Mouse (Mus musculus) cortical plate, adult 2 months (tissue): ENCODE measurements at regions not wholly inside any gene's neighbourhood (a gene's known extent, or its start where the extent isn't known, plus 50 kb on each side); places are given as distances from the start of the nearest gene placed in this dataset.

Experiments
- CTCF ChIP-seq: fragments of 200-500 bp; IDR thresholded peaks from 2 replicates; pipeline ENCODE4 v1.5.1; 2011; ENCODE audit warnings: mild to moderate bottlenecking, control low read depth, low read length; ENCODE audit not compliant: insufficient read depth; ENCODE audit errors: extremely low read depth
- POLR2A ChIP-seq: fragments of 200-500 bp; IDR thresholded peaks from 2 replicates; pipeline ENCODE4 v1.6.1; 2011; ENCODE audit warnings: mild to moderate bottlenecking, low read length, control low read depth; ENCODE audit not compliant: insufficient read depth; ENCODE audit errors: extremely low read depth

DNA sequence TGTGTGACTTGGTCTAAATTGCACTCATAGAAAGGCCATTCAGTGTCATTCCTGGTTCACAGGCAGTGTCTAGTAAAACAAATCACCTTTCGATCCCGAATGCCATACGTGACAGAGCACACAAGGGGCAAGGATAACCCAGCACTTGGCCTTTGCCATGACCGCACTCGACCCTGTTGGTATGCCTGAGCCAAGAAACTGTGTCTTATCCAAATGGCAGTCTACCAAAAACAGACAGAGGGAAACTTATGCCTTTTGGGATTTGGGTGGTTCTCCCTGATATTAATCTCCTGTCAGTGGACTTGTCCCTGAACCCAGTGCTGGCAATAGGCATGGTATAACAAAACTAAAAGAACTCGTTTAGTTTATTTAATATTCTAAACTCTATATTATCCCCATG, 1063.9 kb upstream of the Gm7489 start:
- TF ChIP-seq CTCF (no peak), POLR2A (no peak)
